Mouse (Mus musculus) 3T3-L1 (cell line): Measurements from ENCODE around the gene Hist2h2aa2.
"Not testable (repeated sequence)": the region's sequence is repeated elsewhere in the genome, so short reads cannot be mapped to it uniquely, and the experiment has no call there.

Experiments
- DNase-seq: peaks from one replicate; pipeline ENCODE4 v3.0.0-alpha.2; 2015; ENCODE audit warnings: low read depth, low spot score

The Hist2h2aa2 gene

DNA sequence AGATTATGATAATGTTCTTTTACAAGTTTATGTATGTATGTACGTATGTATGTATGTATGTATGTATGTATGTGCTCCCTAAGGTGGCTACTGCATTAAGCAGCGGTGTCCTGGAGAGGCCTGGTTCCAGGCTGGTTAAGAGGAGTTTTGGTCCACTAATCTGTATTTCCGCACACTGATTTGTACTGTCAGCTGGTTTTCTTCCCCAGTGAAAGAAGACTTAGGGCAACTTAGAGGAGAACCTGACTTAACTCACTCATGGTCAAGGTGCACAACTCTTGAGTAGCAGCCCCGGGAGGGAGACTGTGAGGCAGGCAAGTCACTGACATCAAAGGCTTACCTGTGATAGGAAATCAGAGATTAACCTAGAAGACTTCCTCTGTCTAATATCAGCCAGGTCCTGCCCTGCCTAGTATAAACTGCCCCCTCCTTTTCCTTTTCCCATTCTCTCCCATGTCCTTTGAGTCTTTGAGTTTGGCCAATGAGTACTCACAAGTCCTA is 3.2 kb downstream of the Hist2h2aa2 start:
- no peak for DNase-seq

- DNase-seq: no peak
These were observed 4.2 kb downstream of the Hist2h2aa2 start for GRCm38 (mm10) chr3:96235836-96236235.

DNA sequence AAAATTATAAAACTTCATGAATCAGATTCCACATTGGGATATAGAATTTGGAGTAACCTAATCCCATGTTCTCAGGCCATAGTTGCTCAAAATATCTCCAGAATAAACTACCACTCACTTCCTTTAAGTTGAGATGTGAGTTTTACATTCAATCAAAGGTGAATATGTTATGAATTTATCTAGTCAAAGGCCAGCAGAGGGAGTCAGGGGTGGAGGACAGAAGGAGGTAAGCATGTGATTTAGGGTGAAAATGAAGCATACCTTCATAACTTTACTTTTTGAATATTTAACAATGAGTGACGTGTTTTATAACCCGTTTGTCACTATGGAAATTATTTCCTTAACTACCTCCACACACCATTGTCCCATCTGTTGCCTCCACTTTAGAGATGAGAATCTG is 5.2 kb downstream of the Hist2h2aa2 start:
- DNase-seq: no peak

- DNase-seq: no peak
These were observed 8.3 kb downstream of the Hist2h2aa2 start for GRCm38 (mm10) chr3:96231758-96232120.

- no peak for DNase-seq
These were observed 8.9 kb downstream of the Hist2h2aa2 start for GRCm38 (mm10) chr3:96230910-96231757.

DNA sequence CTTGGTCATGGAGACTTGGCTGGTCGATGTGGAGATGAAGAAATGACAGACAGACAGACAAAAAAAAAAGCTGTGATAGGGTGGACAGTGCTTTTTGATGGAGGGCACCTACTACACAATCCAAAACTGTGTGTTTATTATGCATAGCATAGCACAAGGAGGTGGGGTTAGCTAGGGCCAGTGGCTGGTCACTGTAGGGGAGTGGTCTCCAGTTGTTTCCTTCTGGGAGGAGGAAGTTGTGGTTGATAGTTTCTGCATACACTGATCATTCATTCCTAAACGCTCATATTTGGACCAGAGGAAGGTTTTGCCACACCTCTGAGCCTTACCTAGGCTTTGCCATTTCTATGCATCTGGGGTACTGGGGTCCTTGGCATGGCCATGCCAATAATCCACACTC is 9.7 kb downstream of the Hist2h2aa2 start:
- no peak for DNase-seq

DNA sequence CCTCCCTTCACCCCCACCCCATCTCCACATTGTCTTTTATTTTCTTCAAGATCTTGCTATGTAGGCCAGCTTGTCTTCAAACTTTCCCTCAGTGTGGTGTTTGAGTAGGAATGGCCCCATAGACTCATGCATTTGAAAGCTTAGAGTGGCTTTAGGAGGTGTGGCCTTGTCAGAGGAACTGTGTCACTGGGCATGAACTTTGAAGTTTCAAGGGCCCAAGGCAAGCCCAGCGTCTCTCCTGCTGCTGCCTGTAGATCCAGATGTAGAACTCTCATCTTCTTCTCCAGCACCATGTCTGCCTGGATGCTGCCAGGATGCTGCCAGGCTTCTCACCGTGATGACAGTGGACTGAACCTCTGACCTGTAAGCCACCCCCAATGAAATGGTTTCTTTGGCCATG is 11.2 kb downstream of the Hist2h2aa2 start:
- DNase-seq: no peak

GRCm38 (mm10) chr3:96226695-96227648 is 13.1 kb downstream of the Hist2h2aa2 start:
- peak; percentile 96 for DNase-seq

DNA sequence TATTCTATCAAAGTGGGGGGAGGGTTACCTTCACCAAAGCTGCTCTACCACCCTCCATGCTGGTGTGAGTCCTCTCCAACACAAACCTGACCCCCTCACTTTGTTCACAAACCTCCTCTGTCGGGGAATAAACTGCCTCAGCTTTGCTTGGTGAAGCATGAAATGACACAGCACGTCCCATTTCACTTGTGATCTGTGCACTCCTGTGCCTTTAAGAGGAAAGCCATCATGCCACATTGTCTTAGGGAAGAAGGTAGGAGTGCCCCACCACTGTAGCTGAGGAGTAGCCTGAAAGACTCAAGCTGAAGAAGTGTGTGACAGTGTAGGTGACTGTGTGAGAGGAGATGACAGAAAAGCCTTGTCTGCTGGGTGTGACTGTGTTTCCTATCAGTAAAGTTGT is 14.7 kb downstream of the Hist2h2aa2 start:
- no peak for DNase-seq

DNA sequence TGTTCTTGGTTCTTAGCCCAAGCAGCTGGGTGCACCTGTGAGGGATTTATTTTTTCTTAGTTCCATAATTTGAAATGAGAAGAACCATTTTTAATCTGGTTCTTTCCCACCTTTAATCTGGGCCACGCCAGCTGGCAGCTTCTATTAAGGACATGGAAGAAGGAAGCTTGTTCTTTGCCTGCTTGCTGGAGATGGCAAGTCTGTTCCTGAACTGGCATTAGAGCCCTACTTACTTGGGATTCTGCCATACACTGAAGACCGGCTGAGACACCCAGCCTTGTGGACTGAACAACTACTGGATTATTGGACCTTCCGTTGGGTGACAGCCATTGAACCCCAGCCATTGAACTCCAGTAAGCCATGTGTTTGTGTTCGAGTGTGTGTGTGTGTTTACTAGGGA is 17.3 kb downstream of the Hist2h2aa2 start:
- DNase-seq: no peak

- DNase-seq: no peak
These were observed 18.4 kb downstream of the Hist2h2aa2 start for GRCm38 (mm10) chr3:96221640-96222038.

DNA sequence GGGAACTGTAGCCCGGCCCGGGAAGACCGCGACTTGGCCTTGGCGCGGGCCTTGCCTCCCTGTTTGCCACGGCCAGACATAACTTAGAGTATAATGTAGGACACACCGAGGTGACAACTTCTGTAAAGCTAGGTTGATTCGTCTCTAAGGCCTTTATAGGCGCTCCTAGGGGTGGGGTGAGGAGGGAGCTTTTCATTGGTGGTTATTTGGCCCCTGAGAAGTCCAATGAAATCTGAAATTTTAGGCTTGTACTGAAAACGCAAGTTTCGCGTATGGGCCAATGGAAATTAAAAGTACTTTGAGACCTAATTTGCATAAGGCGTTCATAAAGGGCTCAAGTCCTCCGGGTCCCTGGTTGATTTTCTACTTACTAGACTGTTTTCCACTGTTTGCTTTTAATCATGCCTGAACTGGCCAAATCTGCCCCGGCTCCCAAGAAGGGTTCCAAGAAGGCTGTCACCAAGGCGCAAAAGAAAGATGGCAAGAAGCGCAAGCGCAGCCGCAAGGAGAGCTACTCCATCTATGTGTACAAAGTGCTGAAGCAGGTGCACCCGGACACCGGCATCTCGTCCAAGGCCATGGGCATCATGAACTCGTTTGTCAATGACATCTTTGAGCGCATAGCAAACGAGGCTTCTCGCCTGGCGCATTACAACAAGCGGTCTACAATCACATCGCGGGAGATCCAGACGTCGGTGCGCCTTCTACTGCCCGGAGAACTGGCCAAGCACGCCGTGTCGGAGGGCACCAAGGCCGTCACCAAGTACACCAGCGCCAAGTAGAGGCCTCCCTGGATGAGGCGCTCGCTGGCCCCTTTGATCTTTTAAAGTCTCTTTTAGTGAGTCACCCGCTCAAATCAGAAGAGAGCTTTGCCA is 19.1 kb downstream of the Hist2h2aa2 start, which contains the start of the genes Hist2h2ac and Hist2h2be:
Gene Hist2h2ac, minus strand, starts transcription at position 116 of the 875 bp plus-strand sequence.
Gene Hist2h2be, plus strand, starts transcription at position 355 of the 875 bp plus-strand sequence.
- peak; percentile 97 for DNase-seq

- peak; percentile 72 for DNase-seq
These were observed 19.8 kb downstream of the Hist2h2aa2 start for GRCm38 (mm10) chr3:96220131-96220764.

GRCm38 (mm10) chr3:96219661-96220130 is 20.4 kb downstream of the Hist2h2aa2 start, which contains the start of the genes Bola1 and Hist2h2ab:
Gene Bola1 (minus strand): TSS chr3:96219709.
Gene Hist2h2ab (plus strand): TSS chr3:96219865.
- peak; percentile 92 for DNase-seq

- no peak for DNase-seq
These were observed 20.9 kb downstream of the Hist2h2aa2 start for GRCm38 (mm10) chr3:96219191-96219641.

DNA sequence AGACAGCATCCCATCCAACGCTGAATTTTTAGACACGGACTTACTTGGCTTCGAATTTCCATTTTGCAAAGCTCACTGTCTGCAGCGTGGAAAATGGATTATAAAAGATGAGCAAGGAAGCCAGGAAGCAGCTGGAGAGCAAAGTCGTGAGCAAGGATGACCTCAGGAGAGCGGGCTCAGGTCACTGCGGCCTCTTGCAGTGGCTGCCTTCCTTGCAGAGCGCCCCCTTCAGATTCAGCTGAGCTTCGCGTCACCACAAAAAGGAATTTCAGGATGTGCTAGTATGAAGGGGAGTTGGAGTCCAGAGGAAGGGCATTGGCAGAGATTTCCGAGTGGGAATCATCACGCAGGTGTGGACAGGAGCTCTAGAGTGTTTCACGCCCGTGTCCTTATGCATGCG is 30.8 kb downstream of the Hist2h2aa2 start:
- DNase-seq: no peak

DNA sequence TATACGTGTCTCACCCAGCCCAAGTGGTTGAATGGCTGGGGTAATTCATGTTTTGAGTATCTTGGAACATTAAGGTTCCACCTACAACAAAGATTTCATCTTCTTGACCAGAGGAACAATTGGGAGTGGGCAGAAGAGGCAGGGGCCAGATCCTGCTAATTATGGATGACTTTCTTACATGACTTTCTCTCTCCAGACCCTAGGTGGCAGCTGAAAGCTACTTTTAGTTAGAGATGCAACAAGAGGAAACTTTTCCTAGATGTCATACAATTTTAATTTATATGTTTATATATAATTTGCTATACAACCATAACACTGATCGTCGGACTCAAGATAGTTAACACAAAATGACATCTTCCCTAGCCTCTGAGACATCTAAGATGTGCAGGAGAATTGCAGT is 32.3 kb downstream of the Hist2h2aa2 start:
- peak; percentile 53 for DNase-seq

DNA sequence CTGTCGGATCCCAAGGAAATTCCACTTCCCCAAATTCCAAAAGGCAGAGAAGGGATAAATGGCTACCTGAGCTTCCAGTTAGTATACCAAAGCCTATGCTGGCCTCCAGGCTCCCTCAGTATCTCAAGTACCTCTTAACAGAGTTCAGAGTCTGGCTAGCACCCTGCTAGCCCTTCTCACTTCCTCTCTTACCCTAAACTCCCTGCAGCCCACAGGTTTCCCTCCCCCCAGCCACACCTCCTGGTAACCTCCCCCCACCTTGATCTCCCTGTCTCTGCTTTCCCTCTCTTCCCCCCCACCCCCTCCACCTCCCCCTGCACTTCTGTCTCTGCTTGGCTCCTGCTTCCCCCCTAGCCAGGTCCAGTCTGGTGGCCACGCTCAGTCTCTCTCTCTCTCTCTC is 40.3 kb downstream of the Hist2h2aa2 start:
- no peak for DNase-seq

DNA sequence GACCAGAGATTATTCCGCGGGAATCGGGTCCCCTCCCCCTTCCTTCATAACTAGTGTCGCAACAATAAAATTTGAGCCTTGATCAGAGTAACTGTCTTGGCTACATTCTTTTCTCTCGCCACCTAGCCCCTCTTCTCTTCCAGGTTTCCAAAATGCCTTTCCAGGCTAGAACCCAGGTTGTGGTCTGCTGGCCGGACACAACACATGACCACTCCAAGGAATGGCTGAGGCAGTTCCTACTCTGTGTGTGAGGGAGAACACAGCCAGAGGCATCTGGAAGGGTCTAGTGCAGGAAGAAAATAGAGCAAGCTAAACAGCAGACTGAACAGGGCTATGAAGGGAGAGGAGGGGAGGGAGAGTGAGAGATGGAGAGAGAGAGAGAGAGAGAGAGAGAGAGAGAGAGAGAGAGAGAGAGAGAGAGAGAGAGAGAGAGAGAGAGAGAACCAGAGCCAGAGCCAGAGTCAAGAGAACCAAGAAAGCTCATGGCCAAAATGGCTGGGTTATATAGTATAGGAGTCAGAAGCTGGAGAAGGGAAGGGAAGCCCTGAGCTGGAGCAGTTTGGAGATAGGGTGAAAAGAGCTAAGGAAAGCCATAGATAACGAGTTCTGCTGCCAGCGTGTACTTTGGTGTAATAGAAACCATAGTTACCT is 41.4 kb downstream of the Hist2h2aa2 start:
- not testable (repeated sequence) for DNase-seq

DNA sequence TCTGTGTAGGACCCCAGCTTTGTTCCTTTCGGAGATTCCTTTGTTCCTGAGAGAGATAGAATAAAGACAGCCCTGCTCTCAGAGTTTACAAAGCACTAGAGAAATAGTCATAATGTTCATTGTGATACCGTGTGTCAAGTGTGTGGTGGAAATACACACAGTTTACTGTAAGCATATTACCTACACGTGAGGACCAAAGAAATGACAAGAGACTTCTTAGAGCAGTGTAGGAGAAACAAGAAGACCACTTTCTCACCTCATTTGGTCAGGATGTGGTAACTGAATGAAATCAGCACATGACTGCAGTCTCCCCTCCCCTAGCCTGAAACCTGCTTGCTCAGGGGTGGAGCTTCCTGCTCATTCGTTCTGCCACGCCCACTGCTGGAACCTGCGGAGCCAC is 41.9 kb downstream of the Hist2h2aa2 start:
- DNase-seq: peak; percentile 50
